Mouse (Mus musculus): ENCODE results near the gene Epha1.

Epha1 gene

GRCm38 (mm10) chr6:42376016-42376415 is 2.9 kb upstream of the Epha1 start:
- in situ Hi-C loops (cut with MboI; ENCODE audit: low pct_unique_long_range_greater_than_20kb in 1 of 2, low sequenced_read_pairs in 2 of 2, unreplicated experiment in 1 of 2), result no loop called here

DNA sequence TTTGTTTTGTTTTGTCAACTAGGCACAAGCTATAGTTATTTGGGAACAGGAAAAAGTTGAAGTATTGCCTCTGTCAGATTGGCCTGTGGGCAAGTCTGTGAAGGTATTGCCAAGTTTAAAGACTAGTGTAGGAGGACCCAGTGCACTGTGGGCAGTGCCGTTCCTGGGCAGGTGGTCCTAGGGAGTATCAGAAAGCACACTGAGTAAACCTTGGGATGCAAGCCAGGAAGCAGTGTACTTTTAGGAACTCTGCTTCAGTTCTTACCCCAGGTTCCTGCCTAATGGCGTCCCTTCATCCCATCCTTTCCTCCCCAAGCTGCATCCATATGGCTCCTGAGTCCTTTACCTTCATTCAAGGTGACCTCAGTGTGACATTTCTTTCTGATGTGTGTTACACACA is 2.1 kb upstream of the Epha1 start:
- in situ Hi-C loops (cut with MboI; ENCODE audit: low pct_unique_long_range_greater_than_20kb in 1 of 2, low sequenced_read_pairs in 2 of 2, unreplicated experiment in 1 of 2), result no loop called here

DNA sequence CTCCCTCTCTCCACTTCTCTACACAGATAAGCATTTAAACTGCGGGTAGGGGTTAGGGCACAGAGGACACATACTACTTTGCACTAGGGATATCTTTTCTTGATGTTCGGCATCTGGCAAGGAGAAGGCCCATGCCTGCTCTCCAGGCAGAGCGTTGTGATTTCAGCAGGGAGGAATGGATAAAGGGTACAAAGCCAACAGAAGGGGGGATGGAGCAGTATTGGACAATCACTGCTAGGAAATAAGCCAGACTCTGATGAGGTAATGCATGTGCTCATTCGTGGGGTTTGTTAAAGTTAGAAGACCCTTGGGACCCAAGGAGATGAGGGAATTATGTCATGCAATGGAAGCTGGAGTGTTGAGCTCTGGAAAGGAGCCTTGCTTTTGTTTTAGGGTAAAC is 1.6 kb upstream of the Epha1 start:
- in situ Hi-C loops (cut with MboI; ENCODE audit: low pct_unique_long_range_greater_than_20kb in 1 of 2, low sequenced_read_pairs in 2 of 2, unreplicated experiment in 1 of 2), result no loop called here

DNA sequence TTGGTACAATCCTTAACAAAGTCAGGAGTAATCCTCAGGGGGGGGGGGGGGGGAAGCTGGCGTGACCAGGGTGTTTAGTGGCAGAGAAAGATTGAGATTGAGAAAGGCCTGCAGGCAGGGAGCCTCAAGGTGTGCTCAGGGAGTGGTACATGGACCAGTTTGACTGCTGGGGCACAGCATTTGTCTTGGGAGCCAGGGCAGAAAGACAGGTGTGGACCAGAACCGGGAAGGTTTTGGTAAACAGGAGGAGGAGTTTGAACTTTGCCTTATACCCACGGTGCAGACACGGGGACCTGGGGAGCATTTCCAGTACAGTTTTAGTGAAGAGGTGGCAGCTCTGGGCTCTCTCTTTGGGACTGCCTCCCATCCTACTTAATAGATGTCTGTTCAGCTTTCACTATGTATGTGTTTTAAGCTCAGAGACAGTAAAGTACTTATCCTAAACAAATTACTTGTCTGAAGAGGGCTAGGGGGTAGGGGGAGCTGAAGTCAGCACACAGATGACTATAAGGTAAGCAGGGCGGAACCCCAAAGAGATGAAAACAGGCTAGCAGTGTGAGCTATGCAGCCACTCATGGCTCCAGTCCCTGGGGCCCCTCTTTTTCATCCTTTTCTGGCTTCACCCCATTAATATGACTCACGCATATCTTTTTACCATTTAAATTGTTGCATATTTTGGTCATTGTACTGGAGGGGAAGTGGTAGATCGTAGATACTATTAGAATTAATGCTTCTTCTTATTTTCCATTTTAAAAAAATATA is 782 bp upstream of the Epha1 start:
- in situ Hi-C loops (cut with MboI; ENCODE audit: low pct_unique_long_range_greater_than_20kb in 1 of 2, low sequenced_read_pairs in 2 of 2, unreplicated experiment in 1 of 2), result no loop called here

- in situ Hi-C loops (cut with MboI; ENCODE audit: low pct_unique_long_range_greater_than_20kb in 1 of 2, low sequenced_read_pairs in 2 of 2, unreplicated experiment in 1 of 2), result no loop called here
Observed at GRCm38 (mm10) chr6:42372421-42372815, 650 bp downstream of the Epha1 start.

GRCm38 (mm10) chr6:42372001-42372400 is 1.1 kb downstream of the Epha1 start:
- in situ Hi-C loops (cut with MboI; ENCODE audit: low pct_unique_long_range_greater_than_20kb in 1 of 2, low sequenced_read_pairs in 2 of 2, unreplicated experiment in 1 of 2), result no loop called here

DNA sequence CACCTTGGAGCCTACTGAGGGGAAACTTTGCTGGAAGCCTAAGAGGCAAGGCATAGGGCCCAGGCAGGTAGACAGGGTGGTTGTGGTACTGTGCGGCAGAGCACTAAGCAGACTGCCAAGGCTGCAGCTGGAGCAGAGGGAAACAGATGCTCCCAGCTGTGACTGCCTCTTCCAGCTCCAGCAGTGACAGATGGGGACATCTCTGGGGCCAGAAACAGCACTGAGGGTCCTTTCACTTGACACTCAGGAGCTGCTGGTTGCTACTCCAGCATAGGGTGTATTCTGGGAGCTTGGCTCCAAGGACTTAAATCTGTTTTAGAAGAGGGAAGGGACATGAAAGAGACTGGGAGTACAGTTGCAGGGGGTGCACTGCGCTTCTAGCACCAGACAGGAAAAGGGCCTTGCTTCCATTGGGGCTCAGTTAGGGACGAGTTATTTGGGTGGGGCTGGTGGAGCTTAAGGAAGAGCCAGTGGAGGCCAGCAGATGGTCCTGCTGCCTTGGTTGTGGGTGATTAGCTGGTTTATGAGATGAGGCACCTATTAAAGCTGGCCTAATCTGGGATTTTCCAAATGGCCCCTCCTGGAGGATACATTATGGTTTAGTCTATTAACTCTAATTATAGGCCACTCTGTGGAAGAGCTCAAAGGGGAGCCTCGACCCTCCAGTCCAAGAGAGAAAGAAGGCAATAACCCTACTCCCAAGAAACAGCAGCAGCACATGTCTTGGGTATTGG is 2.3 kb downstream of the Epha1 start:
- in situ Hi-C loops (cut with MboI; ENCODE audit: low pct_unique_long_range_greater_than_20kb in 1 of 2, low sequenced_read_pairs in 2 of 2, unreplicated experiment in 1 of 2), result no loop called here

DNA sequence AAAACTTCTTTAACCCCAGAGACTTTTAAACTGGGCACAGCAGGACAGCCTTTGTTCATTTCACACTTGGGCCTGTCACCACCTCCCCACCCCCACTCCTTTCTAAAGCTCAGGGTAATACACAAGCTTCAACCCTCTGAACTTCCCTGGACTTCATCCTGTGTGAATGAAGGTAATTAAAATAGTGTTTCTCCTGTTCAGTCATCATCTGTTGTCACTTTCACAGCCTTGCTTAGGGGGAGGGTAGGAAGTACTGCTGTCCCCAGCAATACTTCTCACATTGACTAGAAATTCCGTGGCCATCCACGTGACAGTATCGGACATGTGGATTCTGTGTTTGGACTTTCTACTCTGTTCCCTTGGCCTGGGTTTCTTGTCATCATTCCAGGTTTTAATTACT is 3.2 kb downstream of the Epha1 start:
- in situ Hi-C loops (cut with MboI; ENCODE audit: low pct_unique_long_range_greater_than_20kb in 1 of 2, low sequenced_read_pairs in 2 of 2, unreplicated experiment in 1 of 2), result no loop called here

DNA sequence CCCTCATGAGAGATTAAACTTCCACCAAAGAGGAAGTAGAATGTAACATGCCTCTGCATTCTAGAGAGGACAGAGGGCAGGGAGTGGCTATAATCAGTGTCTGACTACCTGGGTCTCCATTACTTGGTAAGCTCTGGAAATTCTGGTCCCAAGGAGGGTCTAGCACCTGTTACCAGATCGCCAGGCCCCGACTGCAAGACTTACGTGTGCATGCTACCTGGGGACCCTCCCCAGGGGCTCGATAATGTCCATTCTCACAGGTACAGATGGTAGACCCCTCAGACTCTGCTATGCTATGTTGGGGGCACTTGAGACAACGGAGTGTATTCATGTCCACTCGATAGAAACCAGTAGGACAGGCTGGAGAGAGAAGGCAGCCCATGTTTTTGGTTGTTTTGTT is 7.9 kb downstream of the Epha1 start:
- in situ Hi-C loops (cut with MboI; ENCODE audit: low pct_unique_long_range_greater_than_20kb in 1 of 2, low sequenced_read_pairs in 2 of 2, unreplicated experiment in 1 of 2), result no loop called here

DNA sequence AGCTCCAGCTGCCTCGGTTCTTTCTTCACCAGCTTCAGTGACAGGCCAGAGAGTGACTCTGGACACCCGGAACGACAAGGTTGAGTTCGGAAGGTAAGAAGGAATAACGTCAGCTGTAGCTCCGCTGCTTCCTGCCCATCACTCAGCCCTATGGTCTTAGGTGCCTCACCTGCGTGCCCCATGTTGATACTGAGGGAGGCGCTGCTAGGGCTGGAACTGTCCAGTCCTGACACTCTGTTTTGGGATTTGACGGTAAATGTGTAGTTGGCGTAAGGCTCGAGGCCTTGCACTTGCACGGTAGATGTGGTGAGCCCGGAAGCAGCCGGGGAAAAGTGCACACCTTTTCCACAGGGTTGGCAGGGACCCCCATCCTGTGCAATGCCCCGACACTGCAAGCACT is 8.5 kb downstream of the Epha1 start:
- in situ Hi-C loops (cut with MboI; ENCODE audit: low pct_unique_long_range_greater_than_20kb in 1 of 2, low sequenced_read_pairs in 2 of 2, unreplicated experiment in 1 of 2), result no loop called here

- in situ Hi-C loops (cut with MboI; ENCODE audit: low pct_unique_long_range_greater_than_20kb in 1 of 2, low sequenced_read_pairs in 2 of 2, unreplicated experiment in 1 of 2), result no loop called here
Observed at GRCm38 (mm10) chr6:42364066-42364465, 9.0 kb downstream of the Epha1 start.

DNA sequence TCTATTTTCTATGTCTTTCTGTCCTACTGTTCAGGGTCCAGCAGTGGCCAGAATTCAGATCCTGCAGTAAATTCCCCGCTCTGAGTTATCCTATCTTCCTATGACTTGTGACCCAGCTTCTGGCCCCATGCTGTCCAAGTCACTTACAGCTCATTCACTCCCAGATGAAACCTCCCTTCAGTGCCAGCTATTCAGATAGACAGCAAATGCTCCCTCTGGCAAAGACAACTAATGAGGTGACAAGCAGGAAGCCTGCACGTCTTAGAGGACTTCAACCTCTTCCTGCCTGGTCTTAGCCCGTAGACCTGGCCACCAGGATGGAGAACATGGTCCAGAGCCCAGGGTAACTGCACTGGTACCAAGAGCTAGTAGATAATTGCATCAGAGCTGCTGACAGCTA is 10.1 kb downstream of the Epha1 start:
- in situ Hi-C loops (cut with MboI; ENCODE audit: low pct_unique_long_range_greater_than_20kb in 1 of 2, low sequenced_read_pairs in 2 of 2, unreplicated experiment in 1 of 2), result no loop called here

DNA sequence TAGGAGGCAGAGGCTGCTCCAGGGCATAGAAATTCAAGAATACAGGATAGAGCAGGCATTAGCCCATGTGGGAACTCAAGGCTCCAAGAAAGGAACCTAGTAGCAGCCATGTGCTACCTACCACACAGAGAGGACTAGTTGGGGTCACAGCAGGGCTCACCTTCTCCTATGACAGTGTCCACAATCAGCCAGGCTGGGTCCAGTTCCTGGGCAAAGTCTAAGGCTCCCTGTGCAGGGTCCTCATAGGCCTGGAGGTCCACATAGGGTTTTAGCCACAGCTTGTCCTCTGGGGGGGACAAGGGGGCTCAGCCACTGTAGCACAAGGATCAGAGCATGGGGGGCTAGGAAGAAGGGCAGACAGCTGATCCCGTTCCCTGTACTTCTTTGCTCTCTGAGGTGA is 10.6 kb downstream of the Epha1 start:
- in situ Hi-C loops (cut with MboI; ENCODE audit: low pct_unique_long_range_greater_than_20kb in 1 of 2, low sequenced_read_pairs in 2 of 2, unreplicated experiment in 1 of 2), result no loop called here

GRCm38 (mm10) chr6:42362074-42362473 is 11.0 kb downstream of the Epha1 start:
- in situ Hi-C loops (cut with MboI; ENCODE audit: low pct_unique_long_range_greater_than_20kb in 1 of 2, low sequenced_read_pairs in 2 of 2, unreplicated experiment in 1 of 2), result no loop called here

GRCm38 (mm10) chr6:42361041-42361895 is 11.8 kb downstream of the Epha1 start:
- in situ Hi-C loops (cut with MboI; ENCODE audit: low pct_unique_long_range_greater_than_20kb in 1 of 2, low sequenced_read_pairs in 2 of 2, unreplicated experiment in 1 of 2), result no loop called here

- in situ Hi-C loops (cut with MboI; ENCODE audit: low pct_unique_long_range_greater_than_20kb in 1 of 2, low sequenced_read_pairs in 2 of 2, unreplicated experiment in 1 of 2), result no loop called here
Observed at GRCm38 (mm10) chr6:42360231-42360840, 12.7 kb downstream of the Epha1 start.

- in situ Hi-C loops (cut with MboI; ENCODE audit: low pct_unique_long_range_greater_than_20kb in 1 of 2, low sequenced_read_pairs in 2 of 2, unreplicated experiment in 1 of 2), result no loop called here
Observed at GRCm38 (mm10) chr6:42359364-42360147, 13.5 kb downstream of the Epha1 start.

GRCm38 (mm10) chr6:42358901-42359300 is 14.2 kb downstream of the Epha1 start:
- in situ Hi-C loops (cut with MboI; ENCODE audit: low pct_unique_long_range_greater_than_20kb in 1 of 2, low sequenced_read_pairs in 2 of 2, unreplicated experiment in 1 of 2), result no loop called here
